Mouse (Mus musculus) neural tube, embryonic 11.5 days (tissue): ENCODE data around the gene Bclaf1. TPM values are rescaled to one million over a fixed set of nuclear protein-coding genes. Genes with fewer than 3 reads are reported as not detected.

Experiments
- ATAC-seq: fragments of 200-750 bp; cut with Nextera tagmentation; 2 replicates; pipeline ENCODE4 v1.8.0; 2017; ENCODE audit warnings: moderate number of reproducible peaks, mild to moderate bottlenecking, moderate TSS enrichment, moderate library complexity; ENCODE audit not compliant: insufficient read depth, low FRiP score, low TSS enrichment
- DNase-seq: peaks from one replicate; pipeline ENCODE4 v3.0.0-alpha.2; 2015; ENCODE audit warnings: low spot score
- H3K27ac ChIP-seq: fragments of 300-500 bp; sonication (generic); 2 replicates; pipeline ENCODE4 v1.5.1; 2014; ENCODE audit warnings: low read depth, mild to moderate bottlenecking, low read length
- H3K27me3 ChIP-seq: fragments of 300-500 bp; sonication (generic); 2 replicates; pipeline ENCODE4 v1.6.1; 2014; ENCODE audit warnings: mild to moderate bottlenecking, low read length, mixed read lengths; ENCODE audit not compliant: control insufficient read depth, insufficient read depth
- H3K36me3 ChIP-seq: fragments of 300-500 bp; sonication (generic); 2 replicates; pipeline ENCODE4 v1.6.1; 2014; ENCODE audit warnings: mild to moderate bottlenecking, low read length, moderate library complexity, mixed read lengths; ENCODE audit not compliant: control insufficient read depth, insufficient read depth
- H3K4me1 ChIP-seq: fragments of 300-500 bp; sonication (generic); 2 replicates; pipeline ENCODE4 v1.6.1; 2014; ENCODE audit warnings: low read length, mixed read lengths; ENCODE audit not compliant: control insufficient read depth, insufficient read depth
- H3K4me2 ChIP-seq: fragments of 300-500 bp; sonication (generic); 2 replicates; pipeline ENCODE4 v1.6.1; 2014; ENCODE audit warnings: low read depth, mild to moderate bottlenecking, moderate library complexity
- H3K4me3 ChIP-seq: fragments of 300-500 bp; sonication (generic); 2 replicates; pipeline ENCODE4 v1.5.1; 2014; ENCODE audit warnings: low read depth, low read length
- H3K9ac ChIP-seq: fragments of 300-500 bp; sonication (generic); 2 replicates; pipeline ENCODE4 v1.6.1; 2014; ENCODE audit warnings: mild to moderate bottlenecking, low read length
- H3K9me3 ChIP-seq: fragments of 300-500 bp; sonication (generic); 2 replicates; pipeline ENCODE4 v1.6.1; 2016; ENCODE audit warnings: low read length; ENCODE audit not compliant: control insufficient read depth
- WGBS: fragments of 180-500 bp; shearing (Covaris S2); extraction: QIAGEN DNeasy Blood & Tissue Kit; methylation state at CpG from one replicate; pipeline ENCODE4 v1.1.7; 2014; 5-methylcytosine and 5-hydroxymethylcytosine counted together
- polyA plus RNA-seq: library from polyadenylated mRNA; unstranded; fragments of >200 nt; fragmentation: Nextera tagmentation; extraction: Ambion mirVana; gene quantifications from 2 replicates; pipeline ENCODE4 v1.2.1, GENCODE M21; 2014

Gene Bclaf1
- 163 and 174 TPM in 2 replicates for polyA plus RNA-seq

DNA sequence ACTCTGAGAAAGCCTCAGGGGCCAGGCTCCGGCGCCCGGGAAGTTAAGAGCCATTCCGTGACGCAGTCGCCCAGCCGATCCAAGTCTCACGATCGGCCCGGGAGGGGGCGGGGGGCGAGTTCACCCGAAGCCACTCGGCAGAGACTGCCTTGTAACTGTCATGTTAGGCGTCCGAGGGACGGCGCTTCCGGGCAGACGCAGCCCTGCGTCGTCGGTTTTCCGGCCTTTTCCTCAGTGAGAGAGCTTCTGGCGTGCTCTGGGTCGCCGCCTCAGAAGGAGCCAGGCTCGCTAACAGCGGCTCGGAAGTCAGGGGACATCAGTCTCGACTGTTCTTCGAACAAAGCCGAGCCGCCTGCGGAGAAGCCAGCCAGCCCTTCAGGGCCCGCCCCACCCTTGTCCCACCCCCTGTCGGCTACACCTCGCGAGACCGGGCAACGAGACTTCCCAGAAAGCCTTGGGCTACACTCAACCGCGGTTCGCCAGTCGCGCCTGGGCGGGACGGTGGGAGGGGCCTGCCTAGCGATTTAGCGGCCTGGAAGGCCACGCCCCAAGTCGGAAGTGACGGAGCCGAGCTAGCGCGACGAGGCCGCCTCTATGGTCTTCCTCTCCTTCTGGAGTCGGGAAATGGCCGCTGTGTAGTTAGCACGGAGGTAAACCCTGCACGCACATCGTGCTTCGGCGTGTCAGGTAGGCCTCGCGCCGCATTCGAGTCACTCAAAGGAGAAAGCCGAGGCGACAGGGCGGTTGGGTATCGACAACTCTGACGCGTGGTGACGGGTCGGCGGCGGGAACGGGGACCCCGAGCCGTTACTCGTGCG, at the start of gene Bclaf1:
Gene Bclaf1, plus strand, starts transcription at position 552 of the 818 bp plus-strand sequence.
- Histone ChIP-seq H3K27me3 (no peaks in the 10 kb centered on the region), H3K36me3 (no peaks in the 10 kb centered on the region), H3K27ac (peak within 1 kb of the TSS; percentile 100), H3K9ac (peak within 1 kb of the TSS; percentile 93), H3K4me1 (peaks cover 12% of the 10 kb centered on the region), H3K9me3 (no peaks in the 10 kb centered on the region), H3K4me3 (peak within 1 kb of the TSS; percentile 85), H3K4me2 (peak within 1 kb of the TSS; percentile 58)
- DNase-seq: peak; percentile 100
- peak; percentile 98 for ATAC-seq
- WGBS: 0% methylated on average over 83 of the region's 84 CpGs

DNA sequence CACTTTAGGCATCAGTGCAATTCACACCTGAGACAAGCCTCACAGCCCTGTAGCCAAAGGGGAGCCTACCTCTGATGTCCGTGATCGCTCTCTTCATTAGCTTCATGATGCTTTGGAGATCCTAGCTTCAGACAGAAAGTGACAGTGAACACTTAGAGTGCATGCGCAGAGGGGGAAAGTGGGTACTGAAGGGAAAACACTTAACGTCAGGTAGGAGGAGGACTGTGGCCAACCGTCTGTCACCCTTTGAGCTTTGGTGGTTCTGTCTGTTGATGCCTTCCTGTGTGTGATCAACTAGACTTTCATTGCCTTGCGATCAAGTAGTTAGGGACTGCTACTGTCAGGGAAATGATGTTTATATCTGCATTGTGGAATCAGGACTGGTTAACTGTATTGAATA, 49.4 kb upstream of the Bclaf1 start:
- Histone ChIP-seq H3K4me3 (no peak overlapping the region), H3K4me2 (no peak overlapping the region), H3K27me3 (no peaks in the 10 kb centered on the region), H3K27ac (no peak overlapping the region), H3K9ac (no peak overlapping the region), H3K36me3 (no peaks in the 10 kb centered on the region), H3K4me1 (no peaks in the 10 kb centered on the region), H3K9me3 (no peaks in the 10 kb centered on the region)
- ATAC-seq: no peak
- WGBS: 83% methylated on average over 6 of the region's 6 CpGs
- no peak for DNase-seq

DNA sequence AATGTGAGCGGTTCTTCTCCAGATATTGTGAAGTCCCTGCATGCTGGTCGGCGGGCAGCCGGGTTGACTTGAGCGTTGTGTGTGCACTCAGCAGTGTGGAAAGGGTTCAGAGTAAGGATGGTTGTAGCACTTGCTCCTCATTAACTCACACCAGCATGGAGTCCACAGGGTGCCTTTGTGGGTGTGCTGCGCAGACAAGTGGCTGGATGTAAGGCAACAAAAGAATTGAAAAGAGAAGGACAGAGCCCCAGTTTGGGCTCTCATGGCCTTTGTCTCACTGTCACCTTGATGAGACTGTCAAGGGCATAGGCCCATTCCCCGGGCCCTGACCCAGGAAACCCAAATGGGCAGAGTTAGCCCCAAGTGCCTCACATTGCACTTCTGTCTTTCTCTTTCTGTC, 47.8 kb upstream of the Bclaf1 start:
- DNase-seq (no peak), ATAC-seq (no peak)
- Histone ChIP-seq H3K27ac (no peak overlapping the region), H3K9me3 (no peaks in the 10 kb centered on the region), H3K36me3 (no peaks in the 10 kb centered on the region), H3K4me3 (no peak overlapping the region), H3K9ac (no peak overlapping the region), H3K4me1 (no peaks in the 10 kb centered on the region), H3K4me2 (no peak overlapping the region), H3K27me3 (no peaks in the 10 kb centered on the region)
- 88% methylated on average over 7 of the region's 7 CpGs for WGBS

DNA sequence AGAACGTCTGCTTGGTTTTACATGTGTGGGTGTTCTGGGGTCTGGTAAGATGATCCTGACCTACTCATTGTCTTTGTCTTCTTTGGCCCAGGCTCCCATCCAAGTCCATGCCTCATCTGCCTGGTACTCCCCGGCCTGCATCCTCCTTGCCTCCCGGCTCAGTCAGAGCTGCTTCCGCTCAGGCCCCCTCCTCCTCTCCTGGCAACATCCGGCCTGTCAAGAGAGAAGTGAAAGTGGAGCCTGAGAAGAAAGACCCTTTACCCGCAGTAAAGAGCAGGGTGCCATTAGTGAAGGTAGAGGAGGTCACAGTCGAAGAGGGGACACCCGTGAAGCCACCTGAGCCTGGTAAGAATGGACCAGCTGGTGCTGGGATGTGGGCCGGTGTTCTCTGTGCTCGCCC, 45.2 kb upstream of the Bclaf1 start:
- WGBS: 84% methylated on average over 10 of the region's 10 CpGs
- Histone ChIP-seq H3K4me1 (no peaks in the 10 kb centered on the region), H3K4me3 (no peak overlapping the region), H3K36me3 (no peaks in the 10 kb centered on the region), H3K9ac (no peak overlapping the region), H3K4me2 (no peak overlapping the region), H3K9me3 (no peaks in the 10 kb centered on the region), H3K27ac (no peak overlapping the region), H3K27me3 (no peaks in the 10 kb centered on the region)
- no peak for DNase-seq
- no peak for ATAC-seq

DNA sequence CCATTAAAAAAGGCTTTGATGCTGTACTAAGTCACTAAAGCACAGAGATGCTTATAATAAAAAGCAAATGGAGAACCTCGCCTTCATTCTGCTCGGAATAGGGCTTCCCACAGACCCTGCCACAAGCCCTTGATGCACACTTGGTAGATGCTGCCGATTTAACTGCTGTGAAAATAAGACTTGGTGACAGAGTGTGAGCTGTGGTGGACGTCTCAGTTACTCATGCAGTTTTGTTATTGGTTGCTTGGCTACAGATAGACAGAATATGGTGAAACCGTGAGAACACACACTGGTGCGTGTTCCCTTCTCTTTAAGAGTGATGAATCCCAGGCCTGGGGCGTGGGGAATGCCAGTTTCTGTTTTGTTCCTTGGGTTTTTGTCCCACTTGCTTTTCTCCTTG, 43.3 kb upstream of the Bclaf1 start:
- 58% methylated on average over 7 of the region's 7 CpGs for WGBS
- no peak overlapping the region for H3K4me2 ChIP-seq
- H3K4me3 ChIP-seq: no peak overlapping the region
- H3K4me1 ChIP-seq: no peaks in the 10 kb centered on the region
- no peaks in the 10 kb centered on the region for H3K9me3 ChIP-seq
- DNase-seq (no peak), ATAC-seq (no peak)
- no peak overlapping the region for H3K9ac ChIP-seq
- H3K36me3 ChIP-seq: no peaks in the 10 kb centered on the region
- no peaks in the 10 kb centered on the region for H3K27me3 ChIP-seq
- no peak overlapping the region for H3K27ac ChIP-seq

DNA sequence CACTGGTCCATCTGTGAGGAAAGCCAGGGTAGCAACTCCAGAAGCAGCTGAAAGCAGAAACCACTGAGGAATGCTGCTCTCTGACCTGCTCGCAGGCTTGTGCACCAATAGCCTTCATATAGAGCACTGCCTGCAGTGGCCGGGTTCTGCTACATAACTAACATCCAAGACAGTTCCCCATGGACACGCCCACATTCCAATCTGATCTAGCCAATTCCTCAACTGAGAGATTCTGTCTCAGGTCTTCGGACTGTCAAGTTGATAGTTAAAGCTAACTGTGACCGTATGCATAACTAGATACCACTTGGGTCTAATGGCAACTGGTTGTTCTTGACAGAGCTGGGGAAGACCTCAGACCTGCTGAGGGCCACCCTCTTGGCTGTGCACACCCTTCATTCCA, 39.9 kb upstream of the Bclaf1 start:
- Histone ChIP-seq H3K9ac (no peak overlapping the region), H3K9me3 (no peaks in the 10 kb centered on the region), H3K4me3 (no peak overlapping the region), H3K4me2 (no peak overlapping the region), H3K36me3 (no peaks in the 10 kb centered on the region), H3K27ac (no peak overlapping the region), H3K27me3 (no peaks in the 10 kb centered on the region), H3K4me1 (no peaks in the 10 kb centered on the region)
- no peak for ATAC-seq
- 87% methylated on average over 5 of the region's 5 CpGs for WGBS
- DNase-seq: no peak

DNA sequence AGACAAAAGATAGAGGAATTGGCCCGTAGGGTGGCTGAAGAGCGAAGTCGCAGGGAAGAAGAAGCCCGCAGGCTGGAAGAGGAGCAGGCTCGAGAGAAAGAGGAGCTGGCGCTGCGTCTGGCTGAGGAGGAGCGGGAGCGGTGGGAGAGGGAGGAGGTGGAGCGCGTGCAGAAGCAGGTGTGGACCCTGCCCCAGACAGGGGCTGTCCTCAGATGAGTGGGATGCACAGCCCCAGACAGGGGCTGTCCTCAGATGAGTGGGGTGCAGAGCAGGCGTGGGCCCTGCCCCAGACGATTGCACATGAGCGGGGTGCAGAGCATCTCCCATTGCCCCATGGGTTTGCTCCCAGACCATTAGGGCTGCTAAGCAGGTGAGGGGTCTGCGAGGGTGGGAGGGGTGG, 39.0 kb upstream of the Bclaf1 start:
- Histone ChIP-seq H3K36me3 (no peaks in the 10 kb centered on the region), H3K4me3 (no peak overlapping the region), H3K4me2 (no peak overlapping the region), H3K4me1 (no peaks in the 10 kb centered on the region), H3K9ac (no peak overlapping the region; the same call in 1 of the 2 replicates), H3K27me3 (no peaks in the 10 kb centered on the region), H3K27ac (no peak overlapping the region), H3K9me3 (no peaks in the 10 kb centered on the region)
- no peak for ATAC-seq
- DNase-seq: no peak
- WGBS: 54% methylated on average over 15 of the region's 15 CpGs

DNA sequence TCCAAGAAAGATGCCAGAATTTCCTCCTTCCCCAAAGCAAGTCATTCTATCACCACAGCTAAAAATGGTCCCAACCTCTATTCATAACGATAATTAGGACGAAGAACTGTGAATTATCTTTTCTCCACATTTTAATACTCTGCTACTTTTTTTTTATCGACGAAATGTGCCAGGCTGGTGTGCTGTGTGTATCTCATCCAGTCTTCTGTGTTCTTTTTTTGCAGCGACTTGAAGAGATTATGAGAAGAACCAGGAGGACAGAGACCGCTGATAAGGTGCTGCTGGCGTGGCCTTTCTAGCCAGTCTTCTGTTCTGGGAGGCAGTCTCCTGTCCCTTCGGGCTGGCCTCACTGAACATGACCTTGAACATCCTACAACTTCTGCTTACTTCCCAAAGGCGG, 38.2 kb upstream of the Bclaf1 start:
- H3K27ac ChIP-seq: no peak overlapping the region
- H3K4me1 ChIP-seq: no peaks in the 10 kb centered on the region
- no peaks in the 10 kb centered on the region for H3K9me3 ChIP-seq
- DNase-seq (no peak), ATAC-seq (no peak)
- H3K36me3 ChIP-seq: no peaks in the 10 kb centered on the region
- H3K4me2 ChIP-seq: no peak overlapping the region
- H3K4me3 ChIP-seq: no peak overlapping the region
- no peaks in the 10 kb centered on the region for H3K27me3 ChIP-seq
- no peak overlapping the region for H3K9ac ChIP-seq
- WGBS: 88% methylated on average over 8 of the region's 9 CpGs

DNA sequence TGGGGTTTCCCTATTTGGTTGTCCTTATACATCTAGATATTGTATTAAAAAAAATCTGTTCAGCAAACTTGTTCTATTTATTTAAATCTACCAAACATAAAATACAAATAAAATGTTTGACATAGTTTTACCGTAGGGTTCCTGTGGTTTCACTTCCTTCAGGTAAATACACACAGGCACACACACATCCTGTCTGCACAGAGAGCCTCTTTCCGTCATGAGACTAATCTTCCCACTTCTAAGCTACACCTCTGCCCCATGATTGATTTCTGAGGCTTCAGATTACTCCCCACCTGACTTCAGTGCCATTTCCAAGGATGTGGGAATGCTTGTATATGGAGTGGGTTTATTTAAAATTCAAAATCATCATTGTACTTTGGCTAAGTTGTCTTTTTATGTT, 30.8 kb upstream of the Bclaf1 start:
- ATAC-seq: no peak

More for the DNA sequence above, 30.8 kb upstream of the Bclaf1 start:
- no peak for DNase-seq
- WGBS: 76% methylated on average over 2 of the region's 2 CpGs
- Histone ChIP-seq H3K9me3 (no peaks in the 10 kb centered on the region), H3K4me2 (no peak overlapping the region), H3K4me3 (no peak overlapping the region), H3K27ac (no peak overlapping the region), H3K4me1 (peaks cover 14% of the 10 kb centered on the region), H3K36me3 (no peaks in the 10 kb centered on the region), H3K9ac (no peak overlapping the region), H3K27me3 (no peaks in the 10 kb centered on the region)
